Mouse (Mus musculus) kidney, adult 18-20 months (tissue): ENCODE results near the gene Bach2.

Experiments
- DNase-seq: peaks from one replicate; pipeline ENCODE4 v3.0.0; 2021

Gene Bach2

DNA sequence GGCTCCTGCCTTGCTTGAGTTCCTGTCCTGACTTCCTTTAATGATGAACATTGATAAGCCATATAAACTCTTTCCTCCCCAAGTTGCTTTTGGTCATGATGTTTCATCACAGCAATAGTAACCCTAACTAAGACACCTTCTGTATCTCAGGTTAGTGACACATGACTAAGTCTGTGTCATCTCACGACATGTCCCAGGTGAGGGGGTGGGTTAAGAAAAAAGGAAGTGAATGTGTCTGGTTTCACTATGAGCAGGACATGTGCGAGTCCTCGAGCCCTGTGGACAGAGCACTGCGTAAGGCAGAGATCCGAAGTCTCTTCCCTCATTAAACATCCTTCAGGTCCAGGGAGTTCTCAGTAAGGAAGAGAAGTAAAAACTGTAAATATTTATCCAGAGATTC is 162.9 kb downstream of the Bach2 start:
- DNase-seq, result no peak

DNA sequence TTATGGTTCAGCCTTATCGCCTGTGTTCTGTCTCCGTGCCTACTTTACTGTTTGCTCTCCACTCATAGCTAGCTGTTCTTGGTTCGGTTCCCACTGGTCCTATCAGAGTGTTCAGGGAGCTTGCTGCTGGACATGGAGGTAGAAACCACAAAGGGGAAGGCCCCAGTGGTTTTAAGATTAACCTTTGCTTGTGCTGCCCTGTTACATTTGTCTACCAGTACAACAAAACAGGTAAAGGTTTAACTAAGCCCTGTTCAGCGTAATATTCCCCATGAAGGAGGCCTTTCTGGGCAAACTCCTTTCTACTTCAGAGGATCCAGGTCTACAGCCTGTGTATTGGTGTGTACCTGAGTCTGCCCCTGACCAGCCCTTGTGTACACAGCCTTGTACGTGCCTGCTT is 164.9 kb downstream of the Bach2 start:
- DNase-seq, result no peak

DNA sequence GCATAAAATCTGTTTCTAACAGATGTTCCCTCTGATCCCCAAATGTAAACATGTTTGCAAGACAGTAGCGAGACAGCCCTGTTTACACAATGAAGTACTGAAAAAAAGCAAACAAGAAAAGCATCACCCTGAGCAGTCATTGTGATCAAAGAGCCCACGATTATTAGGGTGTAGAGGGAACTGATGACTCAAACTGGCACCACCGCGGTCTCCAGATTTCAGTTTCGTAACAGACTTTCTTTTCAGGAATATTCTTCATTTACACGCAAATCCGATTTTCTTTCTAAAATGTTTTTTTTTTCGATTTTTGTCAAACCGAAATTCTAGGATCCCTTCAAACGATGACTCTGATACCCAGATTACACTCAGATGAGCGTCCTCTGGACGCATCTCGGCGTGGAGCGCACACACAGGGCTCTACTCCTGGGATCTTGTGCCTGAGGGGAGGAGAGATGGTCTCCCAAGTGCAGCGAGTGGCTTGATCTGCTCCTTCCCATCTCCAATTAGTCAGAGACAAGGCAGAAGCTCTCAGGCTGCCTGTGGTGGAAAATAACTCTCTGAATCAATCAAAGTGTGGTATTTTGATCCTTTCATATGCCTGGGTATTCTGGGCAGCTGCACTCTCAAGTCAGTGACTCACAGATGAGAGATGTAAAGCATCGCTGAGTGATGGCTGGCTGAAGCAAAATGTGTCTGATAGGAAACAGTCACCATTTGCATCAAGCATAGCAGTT is 166.7 kb downstream of the Bach2 start:
- no peak for DNase-seq

DNA sequence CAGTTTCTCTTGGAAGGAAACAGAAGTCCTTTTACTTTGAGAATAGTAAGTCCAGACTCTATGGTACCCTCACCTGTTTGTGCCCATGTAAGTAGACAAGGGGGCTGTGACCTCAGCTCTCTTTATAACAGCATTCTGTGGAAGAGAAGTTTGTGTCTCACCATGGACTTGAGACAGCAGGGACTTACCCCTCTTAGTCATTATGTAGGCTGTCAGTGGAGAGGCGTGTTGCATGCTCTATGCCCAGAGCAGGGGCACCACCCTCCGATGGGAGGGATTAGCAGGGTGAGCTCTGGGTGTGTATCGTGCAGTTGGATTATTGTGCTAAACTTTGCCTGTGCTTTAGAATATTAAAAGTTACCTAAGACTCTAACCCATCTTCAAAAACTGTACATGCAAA is 167.4 kb downstream of the Bach2 start:
- no peak for DNase-seq

DNA sequence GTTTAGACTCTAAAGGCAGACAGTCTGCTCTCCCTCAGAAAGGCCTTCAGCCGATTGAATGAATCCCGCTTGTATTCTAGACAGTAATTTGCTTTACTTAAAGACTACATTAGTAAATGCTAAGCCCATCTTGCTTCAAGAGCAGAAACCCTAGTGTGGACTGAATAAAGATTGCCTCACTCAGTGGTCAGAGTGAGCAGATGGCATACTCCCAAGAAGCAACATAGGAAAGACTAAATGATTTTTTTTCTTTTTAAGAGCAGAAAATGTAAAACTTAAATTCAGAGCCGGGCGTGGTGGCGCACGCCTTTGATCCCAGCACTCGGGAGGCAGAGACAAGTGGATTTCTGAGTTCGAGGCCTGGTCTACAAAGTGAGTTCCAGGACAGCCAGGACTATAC is 169.9 kb downstream of the Bach2 start:
- no peak for DNase-seq

DNA sequence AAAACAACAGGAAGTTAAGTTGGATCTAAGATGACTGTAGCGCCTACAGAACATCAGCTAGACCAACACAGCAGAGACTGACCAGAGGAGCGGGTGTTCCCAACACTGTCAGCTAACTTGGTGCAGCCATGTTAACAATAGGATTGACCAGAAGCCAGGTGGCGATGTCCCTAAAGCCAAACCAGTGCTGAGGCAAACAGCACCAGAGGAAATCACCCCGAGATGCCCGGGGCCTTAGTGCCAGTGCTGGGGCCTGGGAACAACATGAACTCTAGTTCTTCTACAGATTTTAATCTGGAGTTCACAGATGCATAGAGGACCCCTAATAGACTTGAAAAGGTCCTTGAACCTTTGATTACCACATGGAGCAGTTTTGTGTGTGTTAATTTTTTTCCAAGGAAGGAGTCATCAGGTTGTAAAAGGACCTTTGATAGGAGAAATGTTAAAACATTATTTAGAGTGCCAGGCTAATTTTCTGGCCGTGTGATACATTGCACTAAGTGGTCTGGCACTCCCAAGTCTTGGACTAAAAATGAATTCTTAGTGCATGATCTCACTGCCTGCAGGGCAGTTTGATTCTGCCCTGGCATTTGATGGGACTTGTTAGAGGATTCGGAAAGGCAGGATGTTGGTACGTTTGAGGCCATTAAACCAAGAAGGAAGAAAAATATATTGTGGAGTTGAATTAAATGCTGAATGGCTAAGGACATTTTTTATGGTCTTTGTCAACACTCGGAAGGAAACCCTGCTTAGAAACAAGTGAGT is 170.7 kb downstream of the Bach2 start:
- DNase-seq, result no peak

DNA sequence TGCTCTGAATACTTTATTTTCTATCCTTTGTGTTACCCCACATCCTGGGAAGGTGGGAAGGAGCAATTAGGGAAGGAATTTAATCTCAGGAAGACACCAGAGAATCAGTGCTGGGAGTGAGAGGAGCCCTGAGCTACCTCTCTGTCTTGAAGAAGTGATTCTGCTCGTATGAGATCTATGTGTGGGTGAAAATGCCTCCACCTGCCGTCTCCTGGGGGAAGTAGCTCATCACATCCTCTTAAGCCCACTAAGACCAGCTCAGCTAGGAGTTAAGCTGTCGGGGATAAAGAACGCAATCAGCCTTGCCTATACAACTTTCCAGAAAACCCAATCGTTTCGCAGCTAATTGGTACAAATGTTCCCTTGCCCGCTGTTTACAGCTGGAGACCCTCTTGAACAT is 174.5 kb downstream of the Bach2 start:
- no peak for DNase-seq

DNA sequence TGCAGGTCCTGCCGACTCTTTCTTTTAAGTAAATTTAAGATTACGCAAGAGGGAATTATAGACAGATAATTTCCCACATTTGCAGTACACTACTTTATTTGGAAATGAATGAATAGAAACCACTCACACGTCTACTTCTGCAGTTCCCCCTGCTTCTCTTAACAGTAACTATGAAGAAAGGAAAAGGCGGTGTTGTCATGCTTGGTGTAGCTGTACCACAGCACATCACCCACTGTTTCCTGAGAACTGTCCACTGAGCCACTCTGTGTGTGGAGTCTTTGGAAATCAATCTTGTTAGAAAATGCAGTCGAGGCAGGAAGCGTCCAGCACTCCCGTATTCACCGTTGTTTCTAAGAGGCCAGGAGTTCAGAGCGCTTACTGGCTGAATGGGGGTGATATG is 174.9 kb downstream of the Bach2 start:
- no peak for DNase-seq

DNA sequence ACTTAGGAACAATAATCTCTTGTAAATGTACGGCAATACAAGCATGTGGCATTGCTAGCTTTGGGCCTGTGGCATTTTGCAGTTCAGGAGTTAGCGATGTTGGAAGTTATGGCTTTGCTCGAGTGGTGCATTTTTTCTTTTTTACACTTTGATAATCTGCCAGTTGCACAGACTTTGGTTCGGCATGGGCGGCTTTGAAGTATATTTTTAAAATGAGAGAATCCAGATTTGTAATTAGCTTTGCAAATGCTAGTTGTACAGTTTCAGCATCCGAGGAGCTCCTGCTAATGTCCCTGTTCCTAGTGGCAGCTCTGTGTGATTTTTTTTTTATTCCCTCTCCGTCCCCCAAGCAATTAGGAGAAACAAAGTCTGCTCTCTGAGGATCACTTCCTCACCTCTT is 176.4 kb downstream of the Bach2 start:
- no peak for DNase-seq

DNA sequence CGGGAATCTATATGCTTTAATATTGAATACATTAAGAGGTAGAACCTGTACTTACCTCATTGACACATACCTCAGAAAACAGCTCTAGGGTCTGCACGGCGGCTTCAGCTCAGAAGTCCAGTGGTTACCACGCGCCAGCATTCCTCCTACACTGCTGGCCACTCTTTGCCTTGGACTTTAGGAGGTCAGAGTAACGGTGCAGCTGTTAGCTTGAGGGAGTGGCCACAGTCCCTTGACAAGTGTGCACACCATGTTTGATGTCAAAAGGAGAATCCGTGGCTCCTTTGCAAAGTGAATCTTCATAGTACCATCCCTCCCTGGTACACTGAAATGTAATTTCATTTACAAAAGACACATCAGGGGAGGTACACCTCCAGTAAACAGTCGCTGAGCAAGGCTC is 179.3 kb downstream of the Bach2 start:
- no peak for DNase-seq

DNA sequence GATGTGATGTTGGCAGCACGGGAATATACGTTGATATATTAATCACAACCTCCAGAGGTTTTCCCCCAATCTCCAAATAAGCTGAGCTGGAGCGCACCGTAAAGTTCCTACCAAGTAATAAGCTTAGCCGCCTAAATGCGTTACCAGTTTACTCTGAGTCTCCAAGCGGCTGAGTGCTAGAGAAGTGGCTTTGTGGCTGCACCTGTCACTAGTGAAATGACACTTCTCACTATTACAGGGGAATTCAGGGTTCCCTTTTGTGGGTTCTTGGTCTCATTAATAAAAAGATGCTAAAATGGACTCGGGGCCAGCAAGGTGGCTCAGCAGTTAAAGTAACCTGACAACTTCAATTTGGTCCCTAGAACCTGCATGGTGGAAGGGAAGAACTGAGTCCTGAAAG is 183.0 kb downstream of the Bach2 start:
- no peak for DNase-seq

DNA sequence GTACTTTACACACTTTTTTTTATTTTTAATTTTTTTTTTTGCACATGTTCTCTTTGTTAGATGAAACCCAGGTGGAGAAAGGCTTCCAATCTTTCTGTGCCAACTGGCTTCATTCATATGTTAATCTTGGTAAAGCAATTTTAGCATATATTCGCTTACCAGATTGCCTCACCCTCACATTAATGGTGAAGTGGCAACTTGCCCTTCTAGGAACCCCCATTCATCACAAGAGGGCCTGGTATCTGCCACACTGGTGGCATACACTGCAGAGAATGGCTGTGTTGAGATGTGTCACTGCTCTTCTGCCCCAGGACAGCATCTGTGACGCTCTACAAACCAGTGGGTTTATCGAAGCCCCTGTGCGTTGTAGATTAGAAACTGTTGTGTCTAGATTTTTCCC is 183.8 kb downstream of the Bach2 start:
- DNase-seq, result no peak

DNA sequence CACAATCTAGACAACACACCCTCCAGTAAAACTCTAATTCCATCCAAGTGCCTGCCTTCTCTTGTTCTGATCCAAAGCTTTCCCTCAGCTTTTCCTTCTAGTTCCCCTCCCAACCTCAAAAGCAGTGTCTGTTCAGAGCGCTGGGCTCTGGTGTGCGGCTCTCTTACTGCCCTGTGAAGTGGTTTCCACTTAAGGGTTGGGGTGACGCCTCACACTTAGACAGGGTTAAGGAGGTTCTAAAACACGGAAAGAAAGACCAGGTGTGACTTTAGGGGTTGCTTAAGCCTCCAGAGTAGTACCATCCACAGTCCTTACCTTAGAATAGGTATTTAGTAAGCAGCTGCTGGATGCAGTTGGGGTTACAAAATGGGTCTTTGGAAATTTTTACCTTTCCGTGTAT is 185.1 kb downstream of the Bach2 start:
- DNase-seq, result no peak

DNA sequence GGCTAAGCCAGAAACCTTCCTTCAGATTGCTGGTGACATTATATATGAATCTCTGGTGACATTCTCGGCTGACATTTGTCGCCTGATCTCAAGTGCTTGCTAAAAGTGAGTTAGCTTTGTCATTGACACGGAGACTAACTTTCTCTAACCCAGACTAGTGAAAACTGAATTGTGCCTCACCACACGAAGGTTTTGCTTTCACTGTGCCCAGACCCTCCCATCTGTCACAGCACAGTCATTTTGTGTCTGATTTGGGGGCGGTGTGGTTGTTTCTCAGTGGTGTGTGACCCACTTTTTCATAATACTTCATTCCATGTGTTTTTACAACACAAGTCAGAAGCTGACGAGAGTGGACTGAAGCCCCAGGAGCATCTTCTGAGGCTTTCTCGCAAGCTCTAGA is 185.8 kb downstream of the Bach2 start:
- no peak for DNase-seq

DNA sequence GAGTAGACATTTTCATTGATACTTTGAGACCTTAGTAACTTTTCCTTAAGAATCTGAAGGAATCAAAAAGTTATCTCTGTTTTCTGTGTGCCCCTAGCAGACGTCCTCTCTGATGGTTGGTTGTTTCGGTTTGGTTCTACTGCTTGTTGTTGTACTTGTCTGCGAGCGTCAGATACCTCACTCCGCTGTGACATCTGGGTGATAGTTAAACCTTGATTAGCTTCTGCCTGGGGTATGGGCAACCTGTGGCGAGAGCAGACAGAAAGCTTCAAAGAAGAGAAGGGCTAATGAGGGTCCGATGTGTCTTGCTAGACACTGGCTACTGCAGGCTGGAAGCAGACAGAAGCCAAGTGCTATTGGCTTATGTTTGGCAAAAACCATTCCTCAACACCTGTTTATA is 186.5 kb downstream of the Bach2 start:
- no peak for DNase-seq

DNA sequence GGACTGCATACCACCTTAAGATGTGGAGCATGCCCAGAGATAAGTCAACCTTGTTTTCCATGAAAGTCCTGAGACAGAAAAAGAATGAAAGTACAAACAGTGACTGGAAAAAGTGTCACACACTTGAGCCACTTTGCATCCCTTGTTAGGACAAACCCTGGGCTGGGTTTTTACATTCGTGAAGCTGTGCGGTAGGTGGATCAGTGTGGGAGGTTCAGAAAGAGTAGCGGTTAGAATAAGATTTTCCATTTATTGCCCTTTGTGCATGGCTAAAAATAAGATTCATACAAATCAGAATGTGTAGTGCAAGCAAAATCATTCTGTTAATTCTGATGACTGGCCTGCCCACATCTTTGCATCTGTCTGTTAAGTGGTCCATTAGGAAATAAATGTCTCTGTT is 187.0 kb downstream of the Bach2 start:
- no peak for DNase-seq

DNA sequence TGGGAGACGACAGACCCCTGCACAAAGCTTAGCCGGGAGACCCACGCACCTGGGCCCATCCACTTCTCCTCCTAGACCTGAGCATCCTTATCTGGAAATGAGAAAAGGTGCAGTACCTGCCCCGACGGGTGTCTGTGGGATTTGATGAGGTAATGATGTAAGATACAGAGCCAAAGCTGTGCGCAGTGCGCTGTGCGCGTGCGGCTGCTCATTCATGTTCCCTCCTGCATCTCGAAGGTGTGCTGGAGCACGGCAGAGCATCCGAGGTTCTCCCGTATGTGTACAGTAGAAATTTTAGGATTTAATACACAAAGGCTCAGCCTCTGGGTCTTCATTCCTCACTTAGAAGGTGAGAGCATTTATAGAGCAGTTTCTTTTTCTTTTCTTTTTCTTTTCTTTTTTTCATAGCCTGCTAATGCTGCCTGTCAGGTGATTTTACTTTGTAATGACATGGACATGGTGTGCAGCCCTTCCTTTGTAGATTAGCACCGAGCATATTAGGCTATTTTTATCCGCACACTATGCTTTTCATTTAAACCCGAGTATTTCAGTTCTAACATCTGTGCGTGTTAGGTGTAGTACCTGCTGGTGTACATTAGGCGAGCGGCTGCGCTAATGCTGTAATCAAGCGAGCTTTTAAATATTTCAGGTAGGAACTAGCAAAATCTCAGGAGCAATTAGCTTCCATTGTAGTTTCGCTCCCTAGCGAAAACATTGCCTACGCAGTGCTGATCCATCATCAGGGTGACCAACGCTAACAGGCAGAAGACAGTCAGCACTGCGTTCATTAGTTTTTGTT is 188.4 kb downstream of the Bach2 start:
- no peak for DNase-seq

DNA sequence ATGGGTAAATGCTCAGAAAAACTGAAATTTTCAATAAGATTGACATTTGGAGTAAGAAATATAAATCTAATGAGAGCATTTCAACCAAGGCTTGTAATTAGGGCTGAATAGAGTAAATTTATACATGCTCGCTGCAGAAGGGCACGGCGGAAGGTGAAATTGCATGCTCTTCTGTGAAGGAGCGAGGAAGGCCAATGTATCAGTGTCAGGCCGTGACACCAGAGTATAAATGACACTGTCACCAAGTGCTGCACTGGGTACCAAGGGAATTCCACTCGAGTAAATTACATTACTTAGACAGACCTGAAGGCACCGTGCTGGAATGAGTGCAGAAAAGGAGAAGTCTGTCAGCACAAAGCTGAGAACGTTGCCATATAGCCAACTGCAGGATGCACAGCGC is 190.1 kb downstream of the Bach2 start:
- DNase-seq, result no peak

DNA sequence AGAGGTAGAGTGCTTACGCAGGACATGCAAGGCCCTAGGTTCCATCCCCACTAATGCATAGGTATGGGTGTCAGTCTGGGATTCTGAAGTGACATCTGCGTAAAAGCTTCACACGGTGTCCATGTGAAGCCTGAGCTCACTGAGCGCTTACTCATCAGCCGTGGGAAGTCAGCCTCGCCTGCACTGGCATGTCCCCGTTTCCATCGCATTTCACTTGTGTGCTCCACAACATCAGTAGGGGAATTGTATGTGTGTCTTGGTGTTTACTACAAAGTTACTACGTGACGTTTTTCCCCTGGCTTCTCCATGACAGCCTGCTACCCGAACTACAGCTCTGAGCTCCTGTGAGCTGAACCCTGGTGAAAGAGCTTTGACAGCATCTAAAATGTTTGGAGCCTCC is 191.5 kb downstream of the Bach2 start:
- no peak for DNase-seq

DNA sequence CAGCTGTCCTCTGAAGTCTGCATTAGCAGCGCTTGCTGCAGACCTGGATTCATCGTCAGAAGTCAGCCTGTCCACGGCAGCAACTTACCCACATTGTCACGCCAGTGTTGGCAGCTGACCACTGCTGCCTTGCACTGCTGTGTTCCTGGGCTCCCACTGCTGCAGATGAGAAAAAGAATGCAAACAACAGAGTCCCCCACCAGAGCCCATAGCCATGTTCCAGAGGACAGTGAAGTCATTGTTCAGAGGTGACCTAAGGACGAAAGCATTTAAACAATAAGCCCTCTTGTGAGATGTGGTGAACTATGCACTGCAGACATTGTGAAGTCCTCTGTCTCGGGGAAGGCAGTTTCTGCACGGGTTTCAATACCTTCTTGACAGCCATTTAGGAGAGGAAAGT is 192.4 kb downstream of the Bach2 start:
- DNase-seq, result no peak

DNA sequence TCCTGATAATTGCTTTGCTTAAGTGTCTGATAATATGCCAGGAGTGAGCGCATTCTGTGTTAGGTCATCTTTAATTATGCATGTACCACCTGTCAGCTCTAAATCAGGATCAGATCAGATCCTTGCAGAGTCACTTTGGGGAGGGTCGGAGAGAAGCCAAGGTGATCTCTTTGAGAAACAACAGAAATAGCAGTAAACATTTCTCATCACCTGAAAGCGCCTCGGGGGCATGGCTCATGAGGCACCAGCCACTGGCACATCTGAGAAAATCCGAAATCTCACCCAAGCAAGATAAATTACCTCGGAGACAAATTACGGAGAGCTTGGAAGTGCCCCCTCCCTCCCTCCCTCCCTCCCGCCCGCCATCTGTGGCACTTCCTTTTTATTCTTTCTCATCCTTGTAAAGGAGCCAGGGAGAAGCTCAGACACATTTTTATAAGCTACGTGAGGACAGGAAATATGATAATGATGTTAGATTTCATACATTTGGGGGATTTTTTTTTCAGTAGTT is 193.7 kb downstream of the Bach2 start:
- no peak for DNase-seq

DNA sequence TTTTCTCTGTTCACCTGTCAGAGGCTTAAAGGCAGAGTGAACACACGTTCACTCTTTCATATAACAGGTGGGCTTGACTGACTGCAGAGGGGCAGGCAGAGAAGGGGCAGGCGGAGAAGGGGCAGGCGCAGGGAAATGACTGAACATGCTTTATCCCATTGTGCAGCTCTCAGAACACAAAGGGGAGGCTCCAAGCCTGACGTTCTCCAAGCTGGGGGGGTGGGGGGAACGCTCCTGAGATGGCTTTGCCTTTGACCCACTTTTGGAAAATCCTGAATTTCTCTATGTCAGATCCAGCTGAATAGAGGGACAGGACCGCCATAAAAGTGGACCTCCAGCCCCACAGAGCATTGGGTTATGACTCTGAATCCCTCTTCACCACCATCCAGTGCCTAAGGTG is 194.3 kb downstream of the Bach2 start:
- no peak for DNase-seq

DNA sequence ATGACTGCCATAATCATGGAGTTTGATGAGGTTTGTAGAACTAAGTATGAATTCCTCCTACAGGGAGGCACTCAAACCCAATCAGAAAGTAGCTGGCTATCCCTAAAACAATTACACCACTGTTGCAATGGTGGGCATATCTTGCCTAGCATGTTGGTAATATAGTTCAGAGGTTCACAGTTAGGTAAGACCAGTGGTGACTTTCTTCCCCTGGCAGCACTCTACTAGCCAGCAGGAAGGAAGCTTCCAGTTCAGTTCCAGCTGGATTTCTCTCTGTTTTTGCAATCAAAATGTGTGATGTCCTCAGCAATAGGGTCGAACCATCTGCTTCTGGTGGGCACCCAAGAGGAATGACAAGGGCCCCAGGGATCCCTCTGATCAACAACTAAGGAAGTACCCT is 196.0 kb downstream of the Bach2 start:
- DNase-seq, result no peak
